Mouse (Mus musculus): ENCODE data around the gene Gm10563. TPM values are rescaled to one million over a fixed set of nuclear protein-coding genes. Genes with fewer than 3 reads are reported as not detected.

Gm10563 gene
- total and polyA plus RNA-seq, 2 experiments from 2014 or later = not detected

- peak; percentile 81 for TF ChIP-seq CTCF (IDR thresholded peaks at IDR 0.05; ENCODE audit: low read depth)
- no peaks in the 10 kb centered on the region for H3K27me3 ChIP-seq (ENCODE audit: insufficient read depth, low read length)
- no peak overlapping the region for H3K27ac ChIP-seq
- H3K4me3 ChIP-seq (ENCODE audit: low read length) = no peak overlapping the region
- H3K4me2 ChIP-seq (ENCODE audit: low read depth, low read length) = no peak overlapping the region
- no peak for ATAC-seq
- no peak overlapping the region for H3K9ac ChIP-seq (replicated peaks; ENCODE audit: low read length)
- no peaks in the 10 kb centered on the region for H3K9me3 ChIP-seq (ENCODE audit: low read length)
- WGBS = 34% methylated on average over 2 of the region's 2 CpGs
- H3K36me3 ChIP-seq (ENCODE audit: insufficient read depth, low read length) = no peaks in the 10 kb centered on the region
- H3K4me1 ChIP-seq (ENCODE audit: insufficient read depth, low read length) = peaks cover 9% of the 10 kb centered on the region; the same call in 1 of the 2 replicates
- peak; percentile 64 for DNase-seq (ENCODE audit: low spot score)
These were observed 77.0 kb downstream of the Gm10563 start for GRCm38 (mm10) chr4:155568170-155568569.

DNA sequence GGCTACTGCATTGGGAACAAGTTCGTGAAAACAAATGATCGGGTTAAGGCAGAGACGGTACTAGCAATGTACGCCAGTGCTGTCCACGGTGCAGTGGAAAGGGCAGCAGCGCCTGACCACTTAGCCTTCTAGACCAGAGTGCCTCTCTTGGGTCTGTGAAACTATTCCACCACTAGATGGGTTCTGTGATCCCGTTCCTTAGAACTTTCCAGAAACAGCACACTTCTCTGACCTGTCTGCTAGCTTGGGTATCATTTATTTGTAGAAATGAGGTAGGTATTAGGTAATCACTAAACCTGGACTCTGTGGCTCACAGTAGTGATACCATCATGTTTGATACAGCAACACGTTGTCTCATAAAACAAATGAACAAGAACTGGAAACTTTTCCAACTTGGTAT, 78.7 kb downstream of the Gm10563 start:
- Histone ChIP-seq H3K27me3 (ENCODE audit: insufficient read depth, low read length) (no peaks in the 10 kb centered on the region), H3K4me1 (ENCODE audit: insufficient read depth, low read length) (peaks cover 14% of the 10 kb centered on the region; the same call in 1 of the 2 replicates), H3K4me3 (ENCODE audit: low read length) (no peak overlapping the region), H3K36me3 (ENCODE audit: insufficient read depth, low read length) (no peaks in the 10 kb centered on the region), H3K27ac (no peak overlapping the region), H3K9ac (replicated peaks; ENCODE audit: low read length) (no peak overlapping the region), H3K9me3 (ENCODE audit: low read length) (no peaks in the 10 kb centered on the region), H3K4me2 (ENCODE audit: low read depth, low read length) (no peak overlapping the region)
- WGBS = 73% methylated on average over 8 of the region's 8 CpGs
- ATAC-seq (no peak), DNase-seq (ENCODE audit: low spot score) (no peak)
- TF ChIP-seq CTCF (IDR thresholded peaks at IDR 0.05; ENCODE audit: low read depth) = no peak

Other genes with a start within 250 kb of the Gm10563 start
- 0.42 and 0.72 TPM in 2 replicates for gene Gabrd, start 247.3 kb downstream of the Gm10563 start, total RNA-seq (2014; rRNA removed)
- 0.29 and 0.50 TPM in 2 replicates for gene Gabrd, start 247.3 kb downstream of the Gm10563 start, polyA plus RNA-seq (2015; fragmentation: Nextera tagmentation; extraction: Ambion mirVana)
- 3.7 and 5.7 TPM in 2 replicates for gene Cfap74, start 236.2 kb downstream of the Gm10563 start, total RNA-seq (2014; rRNA removed)
- 5.2 and 5.5 TPM in 2 replicates for gene Cfap74, start 236.2 kb downstream of the Gm10563 start, polyA plus RNA-seq (2015; fragmentation: Nextera tagmentation; extraction: Ambion mirVana)
- 0.61 and 3.7 TPM in 2 replicates for gene Tmem52, start 176.3 kb downstream of the Gm10563 start, total RNA-seq (2014; rRNA removed)
- gene Tmem52, start 176.3 kb downstream of the Gm10563 start, polyA plus RNA-seq (2015; fragmentation: Nextera tagmentation; extraction: Ambion mirVana) = 0.46 and 0.74 TPM in 2 replicates
- 363 and 456 TPM in 2 replicates for gene Gnb1, start 154.0 kb downstream of the Gm10563 start, total RNA-seq (2014; rRNA removed)
- gene Gnb1, start 154.0 kb downstream of the Gm10563 start, polyA plus RNA-seq (2015; fragmentation: Nextera tagmentation; extraction: Ambion mirVana) = 1,192 and 1,230 TPM in 2 replicates
- 98.6 and 108 TPM in 2 replicates for gene Nadk, start 83.0 kb downstream of the Gm10563 start, total RNA-seq (2014; rRNA removed)
- 57.5 and 59.6 TPM in 2 replicates for gene Nadk, start 83.0 kb downstream of the Gm10563 start, polyA plus RNA-seq (2015; fragmentation: Nextera tagmentation; extraction: Ambion mirVana)
- 72.0 and 77.2 TPM in 2 replicates for gene Slc35e2, start 44.0 kb downstream of the Gm10563 start, total RNA-seq (2014; rRNA removed)
- 11.1 and 13.2 TPM in 2 replicates for gene Slc35e2, start 44.0 kb downstream of the Gm10563 start, polyA plus RNA-seq (2015; fragmentation: Nextera tagmentation; extraction: Ambion mirVana)
- 16.5 and 21.4 TPM in 2 replicates for gene Cdk11b, start 20.6 kb downstream of the Gm10563 start, total RNA-seq (2014; rRNA removed)
- gene Cdk11b, start 20.6 kb downstream of the Gm10563 start, polyA plus RNA-seq (2015; fragmentation: Nextera tagmentation; extraction: Ambion mirVana) = 65.5 and 74.3 TPM in 2 replicates
- gene Mmp23, start 8.0 kb upstream of the Gm10563 start, total RNA-seq (2014; rRNA removed) = 6.1 and 13.5 TPM in 2 replicates
- gene Mmp23, start 8.0 kb upstream of the Gm10563 start, polyA plus RNA-seq (2015; fragmentation: Nextera tagmentation; extraction: Ambion mirVana) = 4.2 and 5.7 TPM in 2 replicates
- gene Mib2, start 23.8 kb upstream of the Gm10563 start, total RNA-seq (2014; rRNA removed) = 109 and 127 TPM in 2 replicates
- 40.6 and 44.1 TPM in 2 replicates for gene Mib2, start 23.8 kb upstream of the Gm10563 start, polyA plus RNA-seq (2015; fragmentation: Nextera tagmentation; extraction: Ambion mirVana)
- 50.5 and 52.0 TPM in 2 replicates for gene Fndc10, start 48.9 kb upstream of the Gm10563 start, total RNA-seq (2014; rRNA removed)
- gene Fndc10, start 48.9 kb upstream of the Gm10563 start, polyA plus RNA-seq (2015; fragmentation: Nextera tagmentation; extraction: Ambion mirVana) = 26.0 and 26.5 TPM in 2 replicates
- 110 and 117 TPM in 2 replicates for gene Ssu72, start 59.4 kb upstream of the Gm10563 start, total RNA-seq (2014; rRNA removed)
- gene Ssu72, start 59.4 kb upstream of the Gm10563 start, polyA plus RNA-seq (2015; fragmentation: Nextera tagmentation; extraction: Ambion mirVana) = 165 and 169 TPM in 2 replicates
- gene Tmem240, start 89.4 kb upstream of the Gm10563 start, total RNA-seq (2014; rRNA removed) = 73.3 and 82.2 TPM in 2 replicates
- 31.0 and 33.6 TPM in 2 replicates for gene Tmem240, start 89.4 kb upstream of the Gm10563 start, polyA plus RNA-seq (2015; fragmentation: Nextera tagmentation; extraction: Ambion mirVana)
- 65.7 and 83.4 TPM in 2 replicates for gene Atad3a, start 115.7 kb upstream of the Gm10563 start, total RNA-seq (2014; rRNA removed)
- gene Atad3a, start 115.7 kb upstream of the Gm10563 start, polyA plus RNA-seq (2015; fragmentation: Nextera tagmentation; extraction: Ambion mirVana) = 68.8 and 72.2 TPM in 2 replicates
- 43.3 and 55.5 TPM in 2 replicates for gene Vwa1, start 129.3 kb upstream of the Gm10563 start, total RNA-seq (2014; rRNA removed)
- 27.8 and 29.4 TPM in 2 replicates for gene Vwa1, start 129.3 kb upstream of the Gm10563 start, polyA plus RNA-seq (2015; fragmentation: Nextera tagmentation; extraction: Ambion mirVana)
- 0.86 and 2.3 TPM in 2 replicates for gene Tmem88b, start 140.5 kb upstream of the Gm10563 start, total RNA-seq (2014; rRNA removed)
- gene Tmem88b, start 140.5 kb upstream of the Gm10563 start, polyA plus RNA-seq (2015; fragmentation: Nextera tagmentation; extraction: Ambion mirVana) = 1.0 and 1.2 TPM in 2 replicates
- not detected in 2 replicates for gene Ankrd65, start 145.0 kb upstream of the Gm10563 start, total RNA-seq (2014; rRNA removed)
- gene Ankrd65, start 145.0 kb upstream of the Gm10563 start, polyA plus RNA-seq (2015; fragmentation: Nextera tagmentation; extraction: Ambion mirVana) = not detected in 2 replicates
- 75.4 and 87.5 TPM in 2 replicates for gene Mrpl20, start 157.5 kb upstream of the Gm10563 start, total RNA-seq (2014; rRNA removed)
- 303 and 310 TPM in 2 replicates for gene Mrpl20, start 157.5 kb upstream of the Gm10563 start, polyA plus RNA-seq (2015; fragmentation: Nextera tagmentation; extraction: Ambion mirVana)
- 57.6 and 80.2 TPM in 2 replicates for gene Ccnl2, start 167.1 kb upstream of the Gm10563 start, total RNA-seq (2014; rRNA removed)
- 82.6 and 90.6 TPM in 2 replicates for gene Ccnl2, start 167.1 kb upstream of the Gm10563 start, polyA plus RNA-seq (2015; fragmentation: Nextera tagmentation; extraction: Ambion mirVana)
- 110 and 143 TPM in 2 replicates for gene Aurkaip1, start 185.9 kb upstream of the Gm10563 start, total RNA-seq (2014; rRNA removed)
- 162 and 175 TPM in 2 replicates for gene Aurkaip1, start 185.9 kb upstream of the Gm10563 start, polyA plus RNA-seq (2015; fragmentation: Nextera tagmentation; extraction: Ambion mirVana)
- gene Mxra8, start 194.3 kb upstream of the Gm10563 start, total RNA-seq (2014; rRNA removed) = 45.8 and 58.9 TPM in 2 replicates
- 39.4 and 41.6 TPM in 2 replicates for gene Mxra8, start 194.3 kb upstream of the Gm10563 start, polyA plus RNA-seq (2015; fragmentation: Nextera tagmentation; extraction: Ambion mirVana)
- gene Dvl1, start 202.0 kb upstream of the Gm10563 start, total RNA-seq (2014; rRNA removed) = 141 and 166 TPM in 2 replicates
- 16.0 and 16.4 TPM in 2 replicates for gene Dvl1, start 202.0 kb upstream of the Gm10563 start, polyA plus RNA-seq (2015; fragmentation: Nextera tagmentation; extraction: Ambion mirVana)
- 0.04 and 1.5 TPM in 2 replicates for gene Tas1r3, start 218.0 kb upstream of the Gm10563 start, total RNA-seq (2014; rRNA removed)
- gene Tas1r3, start 218.0 kb upstream of the Gm10563 start, polyA plus RNA-seq (2015; fragmentation: Nextera tagmentation; extraction: Ambion mirVana) = 0.13 and 0.23 TPM in 2 replicates
- gene Cptp, start 224.0 kb upstream of the Gm10563 start, total RNA-seq (2014; rRNA removed) = 31.3 and 41.8 TPM in 2 replicates
- gene Cptp, start 224.0 kb upstream of the Gm10563 start, polyA plus RNA-seq (2015; fragmentation: Nextera tagmentation; extraction: Ambion mirVana) = 26.8 and 27.9 TPM in 2 replicates
- 51.3 and 52.1 TPM in 2 replicates for gene Ints11, start 224.1 kb upstream of the Gm10563 start, total RNA-seq (2014; rRNA removed)
- 49.9 and 52.4 TPM in 2 replicates for gene Ints11, start 224.1 kb upstream of the Gm10563 start, polyA plus RNA-seq (2015; fragmentation: Nextera tagmentation; extraction: Ambion mirVana)
- gene Pusl1, start 246.4 kb upstream of the Gm10563 start, total RNA-seq (2014; rRNA removed) = 73.6 and 109 TPM in 2 replicates
- 58.8 and 59.6 TPM in 2 replicates for gene Pusl1, start 246.4 kb upstream of the Gm10563 start, polyA plus RNA-seq (2015; fragmentation: Nextera tagmentation; extraction: Ambion mirVana)
- gene Acap3, start 246.4 kb upstream of the Gm10563 start, total RNA-seq (2014; rRNA removed) = 69.5 and 93.5 TPM in 2 replicates
- 52.2 and 56.4 TPM in 2 replicates for gene Acap3, start 246.4 kb upstream of the Gm10563 start, polyA plus RNA-seq (2015; fragmentation: Nextera tagmentation; extraction: Ambion mirVana)

All from hindbrain, postnatal 0 days (tissue).